Mouse (Mus musculus) lung, embryonic 14.5 days (tissue): ENCODE results near the gene Gm11541. TPM values are rescaled to one million over a fixed set of nuclear protein-coding genes. Genes with fewer than 3 reads are reported as not detected.
"Not testable (repeated sequence)": the region's sequence is repeated elsewhere in the genome, so short reads cannot be mapped to it uniquely, and the experiment has no call there.

Source experiments
- ATAC-seq: fragments of 200-750 bp; cut with Nextera tagmentation; 2 replicates; pipeline ENCODE4 v1.8.0; 2017; ENCODE audit warnings: mild to moderate bottlenecking, moderate TSS enrichment, moderate library complexity; ENCODE audit not compliant: insufficient read depth
- DNase-seq: peaks from one replicate; pipeline ENCODE4 v3.0.0-alpha.2; 2015
- H3K27ac ChIP-seq: fragments of 300-500 bp; sonication (generic); 2 replicates; pipeline ENCODE4 v1.5.1; 2014; ENCODE audit warnings: low read depth, mild to moderate bottlenecking, moderate library complexity
- H3K27me3 ChIP-seq: fragments of 300-500 bp; sonication (generic); 2 replicates; pipeline ENCODE4 v1.6.1; 2014; ENCODE audit warnings: low read length, control low read depth; ENCODE audit not compliant: insufficient read depth
- H3K36me3 ChIP-seq: fragments of 300-500 bp; sonication (generic); 2 replicates; pipeline ENCODE4 v1.6.1; 2014; ENCODE audit warnings: control low read depth; ENCODE audit not compliant: insufficient read depth
- H3K4me1 ChIP-seq: fragments of 300-500 bp; sonication (generic); 2 replicates; pipeline ENCODE4 v1.6.1; 2014; ENCODE audit warnings: antibody characterized with exemption, control low read depth; ENCODE audit not compliant: insufficient read depth
- H3K4me2 ChIP-seq: fragments of 300-500 bp; sonication (generic); 2 replicates; pipeline ENCODE4 v1.6.1; 2014; ENCODE audit warnings: mild to moderate bottlenecking
- H3K4me3 ChIP-seq: fragments of 300-500 bp; sonication (generic); 2 replicates; pipeline ENCODE4 v1.5.1; 2014; ENCODE audit warnings: low read depth, low read length
- H3K9ac ChIP-seq: fragments of 300-500 bp; sonication (generic); 2 replicates; pipeline ENCODE4 v1.6.1; 2014
- H3K9me3 ChIP-seq: fragments of 300-500 bp; sonication (generic); 2 replicates; pipeline ENCODE4 v1.6.1; 2016; ENCODE audit warnings: low read depth, low read length, control low read depth
- CTCF ChIP-seq: IDR thresholded peaks from 2 replicates; pipeline ENCODE4 v1.5.1; 2016; ENCODE audit warnings: antibody characterized with exemption, low read depth
- WGBS: fragments of 180-500 bp; shearing (Covaris S2); extraction: QIAGEN DNeasy Blood & Tissue Kit; methylation state at CpG from one replicate; pipeline ENCODE4 v1.1.7; 2014; 5-methylcytosine and 5-hydroxymethylcytosine counted together
- polyA plus RNA-seq: library from polyadenylated mRNA; unstranded; fragments of >200 nt; fragmentation: Nextera tagmentation; extraction: Ambion mirVana; gene quantifications from 2 replicates; pipeline ENCODE4 v1.2.1, GENCODE M21; 2014

Gene Gm11541
- polyA plus RNA-seq, 1 experiment from 2014 or later: 2.0 TPM

DNA sequence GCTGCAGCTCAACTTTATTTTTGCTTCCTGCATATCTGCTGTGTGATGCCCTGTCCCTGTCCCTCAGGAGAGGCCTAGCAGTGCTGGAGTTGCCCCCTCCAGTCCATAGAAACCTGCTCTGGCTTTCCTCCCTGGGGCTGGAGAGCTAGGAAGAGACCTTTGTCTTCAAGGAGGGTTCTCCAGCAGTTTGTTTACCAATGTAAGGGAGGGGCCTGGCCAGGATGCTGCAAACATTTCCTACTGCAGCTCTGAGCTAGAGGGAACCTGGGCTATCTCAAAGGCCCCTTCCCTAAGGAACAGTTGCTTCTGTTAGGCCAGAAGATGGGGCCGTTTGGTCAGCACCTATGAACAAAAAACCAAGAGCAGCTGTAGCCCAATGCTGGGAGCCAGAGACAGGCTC is 43.0 kb downstream of the Gm11541 start:
- 42% methylated on average over 1 of the region's 1 CpGs for WGBS
- Histone ChIP-seq H3K27me3 (no peaks in the 10 kb centered on the region), H3K4me2 (no peak overlapping the region), H3K9ac (no peak overlapping the region), H3K9me3 (no peaks in the 10 kb centered on the region), H3K4me1 (no peaks in the 10 kb centered on the region), H3K36me3 (peaks cover 85% of the 10 kb centered on the region), H3K4me3 (no peak overlapping the region), H3K27ac (no peak overlapping the region)
- ATAC-seq: no peak
- DNase-seq: no peak
- TF ChIP-seq CTCF: no peak

DNA sequence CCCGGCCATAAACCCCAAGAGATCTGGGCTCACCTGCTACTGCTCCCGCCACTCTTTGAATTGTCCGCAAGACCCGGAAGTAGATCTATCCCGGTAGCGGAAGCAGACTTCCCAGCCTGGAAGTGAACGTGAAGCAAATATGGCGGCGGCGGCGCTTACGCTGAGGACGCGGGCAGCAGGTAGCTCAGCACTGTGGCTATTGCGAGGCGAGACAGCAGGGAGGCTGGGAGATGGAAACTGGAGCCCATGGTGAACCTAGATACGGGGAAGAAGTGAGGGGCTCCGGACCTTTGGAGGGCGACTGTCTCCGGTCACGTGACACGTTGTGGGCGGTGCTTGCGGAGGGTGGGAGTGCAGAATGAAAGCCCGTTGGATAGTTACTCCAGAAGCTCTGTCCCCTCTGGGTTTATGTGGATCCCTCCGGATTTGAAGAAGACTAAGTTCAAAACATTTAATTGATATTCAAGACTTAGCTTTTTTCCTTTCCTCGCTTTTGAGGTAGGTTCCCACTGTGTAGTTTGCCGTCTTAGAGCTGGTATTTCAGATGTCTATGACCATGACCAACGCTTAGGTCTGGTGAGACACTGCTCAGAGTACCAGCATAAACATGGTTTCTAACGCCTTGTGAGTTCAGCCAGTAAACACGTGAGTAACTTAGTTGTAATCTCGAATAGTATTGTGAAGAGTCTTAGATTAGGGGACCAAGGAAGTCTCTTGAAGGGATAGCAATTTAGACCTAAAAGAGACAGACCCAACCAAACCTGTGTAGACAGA is 50.4 kb downstream of the Gm11541 start, which contains the start of the genes Mrpl27 and Eme1:
Mrpl27 (plus strand) TSS at position 105 of the 774 bp plus-strand sequence.
Eme1 (minus strand) TSS at position 302 of the 774 bp plus-strand sequence.
- peak; percentile 87 for DNase-seq
- Histone ChIP-seq H3K9me3 (no peaks in the 10 kb centered on the region), H3K27me3 (no peaks in the 10 kb centered on the region), H3K4me3 (peak within 1 kb of the TSS; percentile 67), H3K27ac (peak within 1 kb of the TSS; percentile 89), H3K9ac (peak within 1 kb of the TSS; percentile 59), H3K4me1 (peaks cover 4% of the 10 kb centered on the region; the same call in 1 of the 2 replicates), H3K4me2 (peak within 1 kb of the TSS; percentile 66), H3K36me3 (peaks cover 37% of the 10 kb centered on the region)
- no peak for TF ChIP-seq CTCF
- ATAC-seq: peak; percentile 88
- under 1% methylated on average over 32 of the region's 32 CpGs for WGBS

DNA sequence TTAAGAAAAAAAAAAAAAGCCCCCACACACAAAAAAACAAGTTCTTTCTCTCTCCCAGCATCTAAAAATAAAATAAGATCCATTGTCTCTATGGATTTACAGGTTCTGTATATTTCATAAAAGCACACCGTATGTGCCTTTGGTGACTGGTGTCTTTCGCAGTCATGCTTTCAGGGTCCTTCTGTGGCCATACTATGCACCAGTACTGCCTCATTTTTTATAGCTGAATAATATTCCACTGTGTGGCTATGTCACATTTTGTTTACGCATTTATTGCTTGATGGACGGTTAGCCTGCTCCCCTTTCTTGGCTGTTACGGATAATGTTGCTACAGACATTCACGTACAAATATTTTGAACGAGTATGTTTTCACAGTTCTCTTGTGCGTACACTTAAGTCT is 51.3 kb downstream of the Gm11541 start:
- Histone ChIP-seq H3K27ac (0 out of 2 replicates have a peak overlapping the region, but pooled peaks have one; percentile 89), H3K36me3 (peaks cover 38% of the 10 kb centered on the region), H3K4me1 (peaks cover 4% of the 10 kb centered on the region; the same call in 1 of the 2 replicates), H3K27me3 (no peaks in the 10 kb centered on the region), H3K9ac (peak overlapping the region; percentile 59), H3K4me2 (peak overlapping the region; percentile 66), H3K4me3 (peak overlapping the region; percentile 67), H3K9me3 (no peaks in the 10 kb centered on the region)
- WGBS: 39% methylated on average over 8 of the region's 8 CpGs
- TF ChIP-seq CTCF: no peak
- no peak for DNase-seq
- ATAC-seq: no peak

DNA sequence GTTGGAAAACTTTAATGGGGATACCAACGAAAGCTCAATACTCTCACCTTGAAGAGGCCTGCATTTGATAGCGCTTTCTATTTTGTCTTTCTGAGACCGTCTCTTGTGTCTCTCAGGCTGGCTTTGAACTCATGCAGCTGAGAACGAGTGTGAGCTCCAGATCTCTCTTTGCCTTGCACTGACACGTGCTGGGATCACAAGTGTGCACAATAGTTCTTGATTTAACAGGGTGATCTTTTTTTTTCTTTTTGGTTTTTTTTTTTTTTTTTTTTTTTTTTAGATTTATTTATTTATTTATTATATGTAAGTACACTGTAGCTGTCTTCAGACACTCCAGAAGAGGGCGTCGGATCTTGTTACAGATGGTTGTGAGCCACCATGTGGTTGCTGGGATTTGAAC is 53.1 kb downstream of the Gm11541 start:
- not testable (repeated sequence) for H3K27me3 ChIP-seq, H3K4me3 ChIP-seq, H3K9me3 ChIP-seq, ATAC-seq, DNase-seq, H3K27ac ChIP-seq, H3K4me2 ChIP-seq, H3K4me1 ChIP-seq, H3K9ac ChIP-seq
- H3K36me3 ChIP-seq: peaks cover 42% of the 10 kb centered on the region
- 92% methylated on average over 5 of the region's 7 CpGs for WGBS

DNA sequence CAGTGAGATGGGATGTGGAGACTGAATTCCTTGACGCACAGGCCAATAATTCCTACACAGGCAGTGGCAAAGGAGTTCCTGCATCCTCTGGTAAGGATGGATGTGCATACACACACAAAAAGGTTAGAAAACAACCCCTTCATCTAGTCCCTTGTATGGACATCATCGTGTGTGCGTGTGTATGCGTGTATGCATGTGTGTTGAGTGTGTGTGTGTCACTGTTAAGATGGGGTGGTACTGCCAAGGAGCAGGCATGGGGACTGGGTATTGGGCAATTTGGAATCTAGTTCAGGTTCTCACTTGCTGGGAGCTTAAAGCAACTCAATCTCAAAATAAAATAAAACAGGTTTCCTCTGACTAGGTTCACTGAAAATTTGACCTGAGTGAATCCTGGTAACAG is 57.8 kb downstream of the Gm11541 start:
- no peak for ATAC-seq

More for the DNA sequence above, 57.8 kb downstream of the Gm11541 start:
- Histone ChIP-seq H3K4me3 (no peak overlapping the region), H3K9ac (no peak overlapping the region), H3K4me2 (no peak overlapping the region), H3K4me1 (no peaks in the 10 kb centered on the region), H3K36me3 (peaks cover 86% of the 10 kb centered on the region), H3K27ac (no peak overlapping the region), H3K9me3 (no peaks in the 10 kb centered on the region), H3K27me3 (no peaks in the 10 kb centered on the region)
- DNase-seq: no peak
- 97% methylated on average over 4 of the region's 4 CpGs for WGBS
- no peak for TF ChIP-seq CTCF

Other genes with a start within 250 kb of the Gm11541 start
- 12.9 and 13.5 TPM in 2 replicates for gene Cacna1g, start 230.3 kb downstream of the Gm11541 start, polyA plus RNA-seq
- gene Spata20, start 218.3 kb downstream of the Gm11541 start, polyA plus RNA-seq: 0.42 TPM in 1 of 2 replicates, not detected in the other
- 14.1 and 15.9 TPM in 2 replicates for gene Epn3, start 204.5 kb downstream of the Gm11541 start, polyA plus RNA-seq
- 3.2 and 3.3 TPM in 2 replicates for gene Mycbpap, start 182.8 kb downstream of the Gm11541 start, polyA plus RNA-seq
- gene Rsad1, start 155.2 kb downstream of the Gm11541 start, polyA plus RNA-seq: 3.6 and 4.2 TPM in 2 replicates
- gene Chad, start 139.5 kb downstream of the Gm11541 start, polyA plus RNA-seq: 1.6 and 2.0 TPM in 2 replicates
- gene Acsf2, start 102.6 kb downstream of the Gm11541 start, polyA plus RNA-seq: 10.2 and 10.4 TPM in 2 replicates
- gene Lrrc59, start 74.7 kb downstream of the Gm11541 start, polyA plus RNA-seq: 211 and 222 TPM in 2 replicates
- gene Mrpl27, start 50.7 kb downstream of the Gm11541 start, polyA plus RNA-seq: 137 TPM in 2 replicates
- gene Eme1, start 50.5 kb downstream of the Gm11541 start, polyA plus RNA-seq: 30.0 and 35.4 TPM in 2 replicates
- 25.0 and 31.5 TPM in 2 replicates for gene Xylt2, start 27.0 kb downstream of the Gm11541 start, polyA plus RNA-seq
- 0.20 and 0.21 TPM in 2 replicates for gene Cdc34b, start 37.3 kb upstream of the Gm11541 start, polyA plus RNA-seq
- not detected in 2 replicates for gene Tmem92, start 78.2 kb upstream of the Gm11541 start, polyA plus RNA-seq
- gene Col1a1, start 231.7 kb upstream of the Gm11541 start, polyA plus RNA-seq: 1,035 and 1,062 TPM in 2 replicates